Mouse (Mus musculus): ENCODE results near the gene Lef1. TPM values are rescaled to one million over a fixed set of nuclear protein-coding genes. Genes with fewer than 3 reads are reported as not detected.

The Lef1 gene
- total and polyA plus RNA-seq, 2 experiments from 2014 or later: 5.6 to 7.2 TPM

DNA sequence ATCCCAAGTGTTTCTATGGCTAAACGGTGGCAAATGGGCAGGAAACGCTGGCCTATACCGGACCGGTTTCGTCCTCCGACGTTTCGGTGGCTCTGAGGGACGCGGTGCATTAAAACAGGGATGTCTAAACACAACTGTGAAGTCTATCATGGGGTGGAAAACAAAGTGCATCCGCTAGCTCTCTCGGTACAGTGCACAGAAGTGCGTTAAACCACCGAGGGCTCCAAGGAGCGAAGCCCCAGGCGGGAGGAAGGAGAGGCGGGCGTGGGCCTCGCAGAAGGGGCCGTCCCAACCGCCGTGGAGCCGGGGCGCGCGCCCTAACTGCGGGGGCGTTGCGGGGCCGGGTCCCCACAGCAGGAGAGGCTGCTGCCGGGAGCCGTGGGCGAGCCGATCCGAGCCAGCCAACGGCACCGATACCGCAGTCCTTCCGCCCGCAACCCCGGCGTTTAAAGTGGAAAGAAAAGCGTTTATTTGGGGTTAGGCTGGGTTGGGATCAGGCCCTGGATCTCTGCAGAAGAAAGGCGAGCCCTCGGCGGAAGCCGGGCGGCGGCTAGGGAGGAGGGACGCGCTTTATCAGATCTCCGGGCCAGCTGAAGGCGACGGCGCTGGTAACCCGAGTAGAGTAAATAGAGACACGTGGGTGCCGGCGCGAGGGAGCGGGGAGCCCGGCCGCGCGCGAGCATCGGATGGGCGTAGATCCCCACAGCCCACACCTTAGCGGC, 1.7 kb downstream of the Lef1 start:
- H3K4me1 ChIP-seq (ENCODE audit: insufficient read depth, low read length): 0 out of 2 replicates have a peak, but pooled peaks cover 7% of the 10 kb centered on the region
- ATAC-seq: peak; percentile 54; the same call in 1 of the 2 replicates
- no peak for TF ChIP-seq CTCF (IDR thresholded peaks at IDR 0.05; ENCODE audit: low read depth)
- peak overlapping the region; percentile 46 for H3K4me3 ChIP-seq (ENCODE audit: low read length)
- peak overlapping the region; percentile 78 for H3K4me2 ChIP-seq (ENCODE audit: low read depth, low read length)
- no peak for DNase-seq (ENCODE audit: low spot score)
- no peaks in the 10 kb centered on the region for H3K9me3 ChIP-seq (ENCODE audit: low read length)
- H3K27me3 ChIP-seq (ENCODE audit: insufficient read depth, low read length): peaks cover 14% of the 10 kb centered on the region
- H3K36me3 ChIP-seq (ENCODE audit: insufficient read depth, low read length): no peaks in the 10 kb centered on the region
- H3K9ac ChIP-seq (replicated peaks; ENCODE audit: low read length): peak overlapping the region; percentile 38
- H3K27ac ChIP-seq: no peak overlapping the region
- under 1% methylated on average over 69 of the region's 69 CpGs for WGBS

DNA sequence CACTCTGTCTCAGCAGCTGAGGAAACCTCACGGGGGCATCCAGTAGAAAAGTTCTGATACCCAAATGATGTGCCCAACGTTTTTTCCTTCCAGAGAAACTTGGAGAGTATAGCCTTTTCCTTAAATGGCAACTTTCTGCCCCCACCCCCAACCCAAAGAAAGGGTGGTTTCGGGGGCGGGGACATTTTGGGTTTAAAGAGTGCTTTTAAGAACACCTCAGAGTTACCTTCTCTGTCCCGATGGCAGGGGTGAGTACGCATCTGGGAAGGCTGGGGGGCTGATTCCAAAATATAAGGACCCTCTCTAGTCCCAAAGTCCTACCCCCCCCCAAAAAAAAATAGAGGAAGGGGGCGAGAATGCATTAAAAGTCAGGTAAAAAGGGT, 2.3 kb downstream of the Lef1 start:
- Histone ChIP-seq H3K36me3 (ENCODE audit: insufficient read depth, low read length) (no peaks in the 10 kb centered on the region), H3K4me2 (ENCODE audit: low read depth, low read length) (peak overlapping the region; percentile 78), H3K27me3 (ENCODE audit: insufficient read depth, low read length) (peaks cover 14% of the 10 kb centered on the region), H3K4me3 (ENCODE audit: low read length) (peak overlapping the region; percentile 46), H3K27ac (no peak overlapping the region), H3K4me1 (ENCODE audit: insufficient read depth, low read length) (0 out of 2 replicates have a peak, but pooled peaks cover 5% of the 10 kb centered on the region), H3K9ac (replicated peaks; ENCODE audit: low read length) (peak overlapping the region; percentile 38; the same call in 1 of the 2 replicates), H3K9me3 (ENCODE audit: low read length) (no peaks in the 10 kb centered on the region)
- ATAC-seq (no peak), DNase-seq (ENCODE audit: low spot score) (no peak)
- 1% methylated on average over 7 of the region's 7 CpGs for WGBS
- TF ChIP-seq CTCF (IDR thresholded peaks at IDR 0.05; ENCODE audit: low read depth): no peak

DNA sequence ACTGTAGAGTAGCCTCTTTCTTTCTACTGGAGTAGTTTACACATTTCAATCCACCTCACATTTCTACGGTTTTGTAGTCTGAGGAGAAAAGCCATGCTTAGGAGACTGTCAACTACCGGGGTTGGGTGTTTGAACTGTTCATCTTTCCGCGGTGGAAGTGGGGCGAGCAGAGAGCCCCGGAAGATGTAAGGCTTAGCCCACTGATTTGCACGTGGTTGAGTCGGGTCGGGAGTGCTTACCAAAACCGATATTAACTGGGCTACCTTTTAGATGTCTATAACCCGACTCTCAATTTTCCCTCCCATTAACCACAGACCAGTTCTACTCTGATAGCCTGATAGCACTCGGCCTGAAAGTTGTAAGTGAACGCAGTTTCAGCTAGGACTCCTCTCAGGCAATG, 2.8 kb downstream of the Lef1 start:
- 16% methylated on average over 13 of the region's 13 CpGs for WGBS
- Histone ChIP-seq H3K27ac (no peak overlapping the region), H3K27me3 (ENCODE audit: insufficient read depth, low read length) (peaks cover 14% of the 10 kb centered on the region), H3K36me3 (ENCODE audit: insufficient read depth, low read length) (no peaks in the 10 kb centered on the region), H3K9ac (replicated peaks; ENCODE audit: low read length) (no peak overlapping the region), H3K4me1 (ENCODE audit: insufficient read depth, low read length) (0 out of 2 replicates have a peak, but pooled peaks cover 5% of the 10 kb centered on the region), H3K4me3 (ENCODE audit: low read length) (peak overlapping the region; percentile 46), H3K9me3 (ENCODE audit: low read length) (no peaks in the 10 kb centered on the region), H3K4me2 (ENCODE audit: low read depth, low read length) (peak overlapping the region; percentile 78)
- no peak for TF ChIP-seq CTCF (IDR thresholded peaks at IDR 0.05; ENCODE audit: low read depth)
- ATAC-seq (no peak), DNase-seq (ENCODE audit: low spot score) (no peak)

DNA sequence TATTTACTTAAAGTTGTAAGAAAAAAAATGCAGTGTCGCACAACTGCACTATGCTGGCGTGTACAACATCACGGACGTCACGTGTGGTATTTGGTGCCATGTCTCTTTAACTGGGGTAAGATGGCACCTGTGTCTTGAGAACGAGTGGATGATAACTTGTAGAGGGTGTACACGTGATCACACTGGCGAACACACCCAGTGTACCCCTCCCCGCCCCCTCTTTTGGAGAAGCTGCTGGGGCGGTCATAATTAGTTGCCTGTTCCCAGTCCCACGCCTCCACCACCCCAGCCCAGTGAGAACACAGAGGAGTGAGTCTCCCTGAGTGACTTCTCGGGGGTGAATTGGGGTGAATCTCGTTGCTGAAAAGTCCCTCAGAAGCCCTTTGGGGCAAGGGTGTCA, 5.8 kb downstream of the Lef1 start:
- DNase-seq (ENCODE audit: low spot score) (no peak), ATAC-seq (no peak)
- H3K4me1 ChIP-seq (ENCODE audit: insufficient read depth, low read length): 0 out of 2 replicates have a peak, but pooled peaks cover 2% of the 10 kb centered on the region
- no peak for TF ChIP-seq CTCF (IDR thresholded peaks at IDR 0.05; ENCODE audit: low read depth)
- H3K4me3 ChIP-seq (ENCODE audit: low read length): no peak overlapping the region
- no peak overlapping the region for H3K9ac ChIP-seq (replicated peaks; ENCODE audit: low read length)
- no peak overlapping the region for H3K27ac ChIP-seq
- 91% methylated on average over 13 of the region's 13 CpGs for WGBS
- no peaks in the 10 kb centered on the region for H3K9me3 ChIP-seq (ENCODE audit: low read length)
- H3K4me2 ChIP-seq (ENCODE audit: low read depth, low read length): no peak overlapping the region
- H3K27me3 ChIP-seq (ENCODE audit: insufficient read depth, low read length): peaks cover 4% of the 10 kb centered on the region; the same call in 1 of the 2 replicates
- no peaks in the 10 kb centered on the region for H3K36me3 ChIP-seq (ENCODE audit: insufficient read depth, low read length)

DNA sequence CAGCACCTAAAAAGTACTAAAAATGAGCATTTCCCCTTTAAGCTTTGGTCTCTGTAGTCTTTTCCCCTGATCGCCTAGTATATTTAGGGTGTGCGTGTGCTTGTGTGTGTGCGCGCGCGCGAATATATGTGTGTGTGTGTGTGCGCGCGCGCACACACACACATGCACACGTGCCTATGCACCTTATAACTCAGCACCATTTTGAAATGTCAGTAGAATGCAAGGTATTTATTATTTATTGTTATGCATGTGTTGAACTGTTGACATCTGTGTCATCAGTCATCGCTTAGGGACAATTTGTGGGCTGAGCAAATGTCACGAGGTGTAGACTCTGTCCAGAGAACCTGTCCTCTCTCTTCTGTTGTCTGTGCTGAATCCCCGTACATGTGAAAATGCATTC, 7.1 kb downstream of the Lef1 start:
- Histone ChIP-seq H3K4me2 (ENCODE audit: low read depth, low read length) (no peak overlapping the region), H3K4me3 (ENCODE audit: low read length) (no peak overlapping the region), H3K27me3 (ENCODE audit: insufficient read depth, low read length) (peaks cover 4% of the 10 kb centered on the region; the same call in 1 of the 2 replicates), H3K9ac (replicated peaks; ENCODE audit: low read length) (no peak overlapping the region), H3K4me1 (ENCODE audit: insufficient read depth, low read length) (no peaks in the 10 kb centered on the region), H3K27ac (no peak overlapping the region), H3K36me3 (ENCODE audit: insufficient read depth, low read length) (no peaks in the 10 kb centered on the region), H3K9me3 (ENCODE audit: low read length) (no peaks in the 10 kb centered on the region)
- no peak for ATAC-seq
- no peak for DNase-seq (ENCODE audit: low spot score)
- no peak for TF ChIP-seq CTCF (IDR thresholded peaks at IDR 0.05; ENCODE audit: low read depth)
- 94% methylated on average over 15 of the region's 15 CpGs for WGBS

DNA sequence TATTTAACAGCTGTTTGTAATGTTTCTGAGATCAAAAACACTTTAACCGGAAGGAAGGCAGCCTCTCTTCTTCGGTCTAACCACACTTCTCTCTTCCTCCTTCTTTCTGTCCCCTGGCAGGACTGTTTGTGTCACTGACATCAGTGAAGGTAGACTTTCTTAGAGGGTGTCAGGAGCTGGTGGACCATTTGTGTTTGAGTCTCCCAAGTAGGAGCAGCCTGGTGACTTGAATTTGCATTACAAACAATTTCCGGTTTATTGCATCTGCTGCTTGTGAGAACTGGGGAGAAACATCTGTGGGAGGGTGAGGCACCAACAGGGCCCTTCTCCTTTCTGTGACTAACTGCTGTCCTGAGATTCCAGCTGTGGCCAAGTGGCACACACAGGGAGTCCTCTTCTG, 7.6 kb downstream of the Lef1 start:
- Histone ChIP-seq H3K27me3 (ENCODE audit: insufficient read depth, low read length) (no peaks in the 10 kb centered on the region), H3K27ac (no peak overlapping the region), H3K4me3 (ENCODE audit: low read length) (no peak overlapping the region), H3K4me1 (ENCODE audit: insufficient read depth, low read length) (no peaks in the 10 kb centered on the region), H3K4me2 (ENCODE audit: low read depth, low read length) (no peak overlapping the region), H3K36me3 (ENCODE audit: insufficient read depth, low read length) (no peaks in the 10 kb centered on the region), H3K9ac (replicated peaks; ENCODE audit: low read length) (no peak overlapping the region), H3K9me3 (ENCODE audit: low read length) (no peaks in the 10 kb centered on the region)
- DNase-seq (ENCODE audit: low spot score) (no peak), ATAC-seq (no peak)
- no peak for TF ChIP-seq CTCF (IDR thresholded peaks at IDR 0.05; ENCODE audit: low read depth)
- 71% methylated on average over 3 of the region's 3 CpGs for WGBS

DNA sequence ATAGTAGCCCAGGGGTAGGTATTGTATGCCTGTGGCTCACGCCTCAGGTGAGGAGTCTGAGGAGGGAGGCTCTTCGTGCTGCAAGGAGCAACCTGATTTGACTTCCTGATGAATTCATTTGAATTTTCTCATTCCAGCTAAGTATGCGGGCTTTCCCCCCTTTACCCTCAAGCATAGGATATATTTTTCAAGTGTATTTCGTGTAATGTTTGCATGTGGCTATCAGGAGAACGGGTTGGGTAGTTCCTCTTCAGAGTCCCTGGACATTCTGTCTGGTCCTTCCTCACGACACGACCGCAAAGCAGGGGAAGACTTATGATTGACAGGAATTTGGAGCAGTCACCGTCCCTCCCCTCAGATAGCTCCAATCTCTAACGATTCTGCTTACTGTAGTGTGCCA, 9.2 kb downstream of the Lef1 start:
- no peak for TF ChIP-seq CTCF (IDR thresholded peaks at IDR 0.05; ENCODE audit: low read depth)
- Histone ChIP-seq H3K27ac (no peak overlapping the region), H3K4me1 (ENCODE audit: insufficient read depth, low read length) (no peaks in the 10 kb centered on the region), H3K36me3 (ENCODE audit: insufficient read depth, low read length) (no peaks in the 10 kb centered on the region), H3K9me3 (ENCODE audit: low read length) (no peaks in the 10 kb centered on the region), H3K9ac (replicated peaks; ENCODE audit: low read length) (no peak overlapping the region), H3K4me2 (ENCODE audit: low read depth, low read length) (no peak overlapping the region), H3K27me3 (ENCODE audit: insufficient read depth, low read length) (no peaks in the 10 kb centered on the region), H3K4me3 (ENCODE audit: low read length) (no peak overlapping the region)
- WGBS: 74% methylated on average over 10 of the region's 10 CpGs
- no peak for ATAC-seq
- no peak for DNase-seq (ENCODE audit: low spot score)
